ENCODE assay signal across 9 mouse cellular contexts in the genomic region with DNA sequence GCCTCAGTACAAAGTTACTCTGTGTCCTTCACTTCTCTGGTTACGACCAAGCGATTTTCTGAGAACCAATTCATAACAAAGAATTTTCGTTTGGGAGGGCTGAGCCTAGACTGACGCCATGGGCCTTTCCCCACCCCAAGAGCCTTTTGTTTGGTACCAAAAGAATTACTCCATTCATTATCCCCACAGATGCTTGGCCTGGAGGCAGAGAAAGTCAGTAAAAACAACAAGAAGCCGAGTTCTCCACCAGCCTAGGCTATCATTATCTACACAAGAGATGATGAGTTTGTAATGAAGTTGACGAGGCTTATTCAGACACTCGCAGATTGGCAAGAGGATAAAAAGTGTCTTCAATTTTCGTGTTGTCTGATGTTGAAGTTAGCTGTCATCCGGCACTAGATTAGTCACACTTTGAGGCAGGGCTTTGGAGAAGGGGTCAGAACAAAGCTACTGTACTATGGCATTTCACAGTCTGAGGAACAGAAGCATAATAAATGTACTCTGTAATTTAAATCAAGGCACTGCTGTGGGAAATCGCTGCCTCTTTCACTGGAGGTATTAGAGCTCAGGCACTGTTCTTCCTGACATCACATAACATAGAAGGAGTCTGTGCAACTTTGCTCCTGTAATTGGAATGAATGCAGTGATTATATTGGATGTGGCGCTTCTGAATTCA.
DNase-seq lines count a peak whose midpoint lies in the region; ATAC-seq lines count a peak whose summit lies in the region.
"Had no signal": no experiment of that assay in that cellular context is flagged by ENCODE, and none has a peak within 500 bp of the region (broad histone marks: within the 10 kb centered on the region; RNA-seq: fewer than 3 reads in every experiment).

No protein-coding gene starts in this region.

- H3K4me1 ChIP-seq in forebrain, embryonic 13.5 days: peaks cover 28% of the 10 kb centered on the region
- H3K4me1 ChIP-seq in stomach, embryonic 15.5 days: no peaks in the 10 kb centered on the region

- intact Hi-C loops in left cerebral cortex, postnatal 36 days (cut with DNase I): no loop called here

- peaks cover 20% of the 10 kb centered on the region for H3K27me3 ChIP-seq in forebrain, embryonic 13.5 days
- no peaks in the 10 kb centered on the region for H3K27me3 ChIP-seq in stomach, embryonic 15.5 days (replicated peaks)

- peak; percentile 26 for DNase-seq in left cerebral cortex, adult 11 months (ENCODE audit: low spot score)
- no peak for DNase-seq in left cerebral cortex, postnatal 36 days (ENCODE audit: low spot score in 2 of 2)
- peak; percentile 9 for DNase-seq in layer of hippocampus, postnatal 36 days
- no peak for DNase-seq in heart, adult 11 months
- DNase-seq in T-cell, adult 2 months (ENCODE audit: low spot score): no peak
- DNase-seq: kidney, adult 18-20 months had no signal

- no peaks in the 10 kb centered on the region for H3K9me3 ChIP-seq in forebrain, embryonic 13.5 days (replicated peaks)
- no peaks in the 10 kb centered on the region for H3K9me3 ChIP-seq in stomach, embryonic 15.5 days

- H3K4me3 ChIP-seq in forebrain, embryonic 13.5 days: no peak overlapping the region
- H3K4me3 ChIP-seq in stomach, embryonic 15.5 days (replicated peaks): no peak overlapping the region

- H3K27ac ChIP-seq in forebrain, embryonic 13.5 days: no peak overlapping the region
- no peak overlapping the region for H3K27ac ChIP-seq in stomach, embryonic 15.5 days

- peak overlapping the region; percentile 33 for H3K4me2 ChIP-seq in forebrain, embryonic 13.5 days
- no peak overlapping the region for H3K4me2 ChIP-seq in stomach, embryonic 15.5 days

- 4% methylated on average over 11 of the region's 11 CpGs for WGBS in forebrain, embryonic 13.5 days
- 54% methylated on average over 11 of the region's 11 CpGs for WGBS in stomach, embryonic 15.5 days

- no peaks in the 10 kb centered on the region for H3K36me3 ChIP-seq in forebrain, embryonic 13.5 days (ENCODE audit: poor library complexity, severe bottlenecking)
- H3K36me3 ChIP-seq in stomach, embryonic 15.5 days: no peaks in the 10 kb centered on the region

- ATAC-seq in forebrain, embryonic 13.5 days: peak; percentile 90
- ATAC-seq in stomach, embryonic 15.5 days (ENCODE audit: insufficient read depth, low FRiP score, low read depth): peak; percentile 35; the same call in 1 of the 2 replicates
- no peak for ATAC-seq in megakaryocyte progenitor cell, adult 5-6 weeks (replicated peaks; ENCODE audit: poor library complexity)

- no peak overlapping the region for H3K9ac ChIP-seq in forebrain, embryonic 13.5 days
- H3K9ac ChIP-seq in stomach, embryonic 15.5 days: no peak overlapping the region

Comparison
In these comparisons a context has a peak if more than half of its experiments do, and no peak if none do; other contexts are left out.
1. DNase-seq: peak in left cerebral cortex, adult 11 months (single experiment) and layer of hippocampus, postnatal 36 days (2 of 2); none in left cerebral cortex, postnatal 36 days (0 of 2), heart, adult 11 months (single experiment) and T-cell, adult 2 months (single experiment).